Mouse (Mus musculus) kidney, postnatal 14 days (tissue): ENCODE data around the gene Krtcap3.
"Not testable (repeated sequence)": the region's sequence is repeated elsewhere in the genome, so short reads cannot be mapped to it uniquely, and the experiment has no call there.

Experiments
- DNase-seq: peaks from one replicate; pipeline ENCODE4 v3.0.0; 2022; ENCODE audit warnings: mixed read lengths

Krtcap3 gene

GRCm38 (mm10) chr5:31251541-31252101 lies at the start of gene Krtcap3:
Gene Krtcap3 (plus strand): TSS chr5:31251691.
- DNase-seq: peak; percentile 82

DNA sequence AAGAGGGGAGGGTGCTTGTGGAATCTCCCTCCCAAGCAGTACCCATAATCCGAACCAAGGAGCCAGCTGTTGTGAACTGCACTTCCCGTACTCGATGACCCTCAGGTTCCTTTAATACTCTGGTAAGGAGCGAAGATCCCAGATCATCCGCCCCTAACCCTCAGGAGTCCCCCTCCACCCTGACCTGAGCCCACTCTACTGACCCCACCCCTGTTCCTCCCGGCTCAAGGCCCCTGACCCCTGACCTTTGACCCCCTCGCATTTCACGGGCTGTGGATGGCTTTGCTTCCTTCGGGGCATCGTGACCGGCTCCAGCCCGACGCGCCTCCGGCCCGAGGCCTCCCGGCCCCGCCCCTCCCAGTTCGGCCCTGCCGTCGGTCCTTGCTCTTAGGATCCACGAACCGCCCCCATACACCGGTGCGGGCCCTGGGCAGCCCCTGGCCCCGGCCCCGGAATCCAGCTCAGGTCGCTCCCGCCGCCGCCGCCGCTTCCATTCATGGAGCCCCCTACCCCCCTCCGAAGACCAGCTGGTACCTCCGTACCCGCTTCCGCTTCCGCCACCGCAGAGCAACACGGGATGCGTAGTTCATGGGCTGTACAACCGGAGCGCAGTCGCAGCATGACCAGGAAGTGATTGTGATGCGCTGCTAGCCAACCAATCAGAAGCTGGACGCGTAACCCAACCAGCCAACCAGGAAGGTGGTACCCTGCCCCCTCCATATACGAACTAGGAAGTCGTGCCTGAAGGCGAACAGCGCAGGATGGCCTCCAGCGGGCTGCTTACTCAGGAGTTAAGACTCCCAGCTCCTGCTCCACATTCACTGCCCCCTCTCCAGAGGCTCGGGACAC lies 49.5 kb upstream of the Krtcap3 start, which contains the start of gene Zfp513:
Gene Zfp513 (minus strand): TSS at position 562 of the 849 bp plus-strand sequence.
- DNase-seq: peak; percentile 98

- DNase-seq: no peak
Measured at GRCm38 (mm10) chr5:31202933-31203332, 48.6 kb upstream of the Krtcap3 start.

GRCm38 (mm10) chr5:31203866-31204265 lies 47.6 kb upstream of the Krtcap3 start:
- DNase-seq: no peak

DNA sequence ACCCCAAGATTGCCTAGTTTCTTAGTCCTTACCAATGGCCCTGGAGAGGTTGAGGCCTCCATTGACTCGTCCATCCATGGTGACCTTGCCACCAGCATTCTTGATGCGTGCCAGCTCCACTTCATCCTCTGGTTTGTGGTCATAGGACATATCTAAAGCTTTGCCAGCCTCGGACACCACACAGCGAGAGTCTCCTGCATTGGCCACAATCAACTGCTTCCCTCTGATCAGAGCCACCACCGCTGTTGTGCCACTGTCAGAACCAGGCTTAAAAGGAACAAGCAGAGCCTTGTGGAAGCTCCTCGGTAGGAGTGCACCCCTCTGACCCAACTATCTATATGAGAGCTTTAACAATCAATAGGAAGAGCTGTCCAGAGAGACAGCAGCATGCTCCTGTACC lies 47.1 kb upstream of the Krtcap3 start:
- no peak for DNase-seq

GRCm38 (mm10) chr5:31216554-31216953 lies 34.9 kb upstream of the Krtcap3 start:
- DNase-seq: not testable (repeated sequence)

GRCm38 (mm10) chr5:31218294-31218693 lies 33.2 kb upstream of the Krtcap3 start:
- no peak for DNase-seq

- no peak for DNase-seq
Measured at GRCm38 (mm10) chr5:31219070-31219469, 32.4 kb upstream of the Krtcap3 start.

DNA sequence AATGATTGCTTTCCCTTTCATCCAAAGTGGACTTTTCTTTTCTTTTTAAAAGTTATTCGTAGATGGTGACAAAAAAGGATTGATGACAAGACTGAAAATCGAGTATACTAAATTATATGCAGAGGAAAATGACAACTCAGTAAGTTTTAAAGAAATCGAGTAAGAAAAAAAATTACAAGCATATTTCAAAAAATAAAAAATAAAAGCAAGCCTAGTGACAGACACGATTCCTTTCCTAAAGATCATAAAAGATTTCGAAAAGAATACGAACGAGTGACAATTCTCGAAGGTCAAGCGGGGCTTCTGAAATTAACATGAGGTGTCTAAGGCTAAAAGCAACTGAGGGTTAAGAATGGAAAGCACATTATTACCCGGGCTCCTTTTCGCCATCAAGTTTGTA lies 32.0 kb upstream of the Krtcap3 start:
- no peak for DNase-seq

DNA sequence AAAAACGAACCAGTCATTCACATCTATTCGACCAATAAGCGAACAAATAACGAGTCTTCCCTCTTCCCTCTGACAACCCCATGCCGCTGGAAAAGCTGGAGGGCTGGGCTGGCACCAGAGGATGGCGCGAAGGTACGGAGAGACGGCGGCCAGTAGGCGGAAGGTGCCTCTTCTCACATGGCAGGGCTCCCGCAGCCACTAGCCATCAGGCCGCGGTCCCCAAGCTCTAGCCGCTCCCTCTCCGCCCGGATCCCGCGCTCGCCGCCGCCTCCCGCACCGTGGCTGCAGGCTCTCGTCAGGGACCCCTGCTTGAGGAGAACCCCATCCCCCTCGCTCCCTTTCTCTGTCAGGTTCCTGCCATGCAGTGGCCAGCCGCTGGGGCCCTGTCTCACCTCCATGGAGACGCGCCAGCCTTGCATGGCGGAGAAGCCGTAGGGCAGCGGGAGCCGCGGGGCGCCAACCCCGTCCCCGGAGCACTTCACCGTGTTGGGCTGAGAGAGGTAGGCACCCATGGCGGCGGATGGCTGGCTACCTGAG lies 31.5 kb upstream of the Krtcap3 start:
- no peak for DNase-seq

GRCm38 (mm10) chr5:31220448-31221303 lies 30.8 kb upstream of the Krtcap3 start, which contains the start of gene Ppm1g:
Gene Ppm1g (minus strand): TSS chr5:31220687.
- peak; percentile 99 for DNase-seq

GRCm38 (mm10) chr5:31221304-31221945 lies 30.1 kb upstream of the Krtcap3 start:
- peak; percentile 57 for DNase-seq

DNA sequence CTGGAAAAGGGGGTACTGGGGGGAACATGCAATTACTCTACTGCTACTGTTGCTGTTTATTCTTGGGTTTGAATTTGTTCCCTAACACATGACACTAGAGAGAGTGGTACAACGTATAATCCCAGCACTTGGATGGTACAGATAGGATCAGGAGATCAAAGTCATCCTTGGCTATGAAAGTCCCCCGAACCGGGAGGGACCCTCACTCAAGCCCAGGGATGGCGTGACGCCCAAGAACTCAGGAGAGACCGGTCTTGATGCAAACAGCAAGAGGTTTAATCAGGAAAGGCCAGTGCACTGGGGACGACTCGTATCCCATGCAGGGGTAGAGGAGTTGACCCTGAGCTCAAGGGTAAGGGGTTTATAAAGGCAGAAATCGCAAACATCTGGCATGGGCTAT lies 28.8 kb upstream of the Krtcap3 start:
- DNase-seq: no peak

DNA sequence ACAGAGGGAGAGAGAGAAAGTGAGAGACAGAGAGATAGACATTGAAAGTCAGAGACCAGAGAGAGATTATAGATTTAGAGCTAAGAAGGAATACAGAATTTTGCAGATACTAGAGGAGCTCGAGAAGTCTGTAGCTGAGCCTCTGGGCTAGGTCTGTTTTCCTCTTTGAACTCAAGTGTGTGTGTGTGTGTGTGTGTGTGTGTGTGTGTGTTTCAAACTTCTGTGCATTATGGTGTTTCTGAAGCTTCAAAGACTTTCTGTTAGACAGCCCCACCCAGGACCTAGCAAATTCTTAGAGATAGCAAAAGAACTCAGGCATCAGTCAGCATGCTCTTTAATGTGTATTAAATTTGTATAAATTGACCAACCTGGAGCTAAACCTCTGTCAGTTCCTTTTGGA lies 24.9 kb upstream of the Krtcap3 start:
- DNase-seq: no peak

DNA sequence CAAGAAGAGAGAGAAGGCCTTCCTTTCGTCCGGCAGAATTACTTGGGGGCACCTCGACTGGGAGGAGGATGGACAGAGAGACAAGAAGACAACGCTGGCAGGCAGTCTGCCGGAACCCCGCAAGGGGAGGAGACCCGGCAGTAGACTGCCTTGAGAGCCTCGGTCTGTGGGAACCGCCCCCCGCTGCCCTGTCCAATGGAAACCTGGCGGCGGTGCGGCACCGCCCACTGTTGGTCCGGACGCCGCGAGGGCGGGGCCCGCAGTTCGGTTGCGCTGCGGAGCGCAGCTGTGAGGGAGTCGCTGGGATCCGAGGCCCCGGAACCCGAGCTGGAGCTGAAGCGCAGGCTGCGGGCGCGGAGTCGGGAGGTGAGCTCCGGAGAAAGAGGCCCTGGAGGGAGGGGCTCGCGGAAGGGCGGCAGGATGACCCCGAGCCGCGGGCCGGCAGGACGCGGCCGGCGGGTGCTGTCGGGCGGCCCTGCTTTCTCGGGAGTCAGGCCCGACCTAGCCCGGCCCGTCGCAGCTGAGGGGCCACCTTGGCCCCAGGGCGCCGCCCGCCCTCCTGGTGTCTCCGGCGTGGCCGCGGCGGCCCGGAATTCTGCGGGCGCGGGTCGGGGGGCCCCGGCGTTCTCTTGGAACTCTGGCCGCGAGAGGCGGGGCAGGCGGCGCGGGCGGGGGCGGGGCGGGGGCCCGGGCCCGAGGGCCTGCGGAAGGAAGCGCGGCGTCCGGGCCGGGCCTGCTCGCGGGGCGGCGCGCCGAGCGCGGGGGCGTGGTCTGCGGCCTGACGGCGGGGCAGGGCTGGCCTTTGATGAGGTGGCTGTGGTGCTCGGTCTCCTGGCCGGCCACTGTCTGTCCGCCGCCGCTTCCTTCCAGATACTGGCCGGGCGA lies 10.6 kb upstream of the Krtcap3 start, which contains the start of the genes Nrbp1 and Gm9970:
Gene Nrbp1 (plus strand): TSS at position 228 of the 885 bp plus-strand sequence.
Gene Gm9970 (minus strand): TSS at position 596 of the 885 bp plus-strand sequence.
- DNase-seq: peak; percentile 98

- DNase-seq: no peak
Measured at GRCm38 (mm10) chr5:31241522-31242034, 9.9 kb upstream of the Krtcap3 start.

DNA sequence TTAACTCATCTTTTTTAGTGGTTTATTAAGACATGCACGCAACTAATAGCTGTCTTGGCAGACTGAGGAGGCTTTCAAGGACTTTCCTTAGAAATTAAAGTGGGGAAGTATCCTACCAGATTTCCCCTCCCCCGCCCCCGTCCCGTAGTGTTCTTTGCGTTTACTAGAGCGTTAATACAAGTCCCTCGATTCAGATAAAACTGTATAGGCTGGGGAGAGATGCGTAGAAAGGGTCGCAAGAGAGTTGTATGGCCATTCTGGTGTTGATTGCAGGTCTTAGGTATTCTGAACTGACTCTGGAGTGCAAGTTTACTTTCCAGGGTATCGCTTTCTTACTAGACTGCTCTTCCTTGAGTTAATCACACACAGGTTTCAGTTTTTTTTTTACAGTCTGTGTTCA lies 9.3 kb upstream of the Krtcap3 start:
- no peak for DNase-seq

- DNase-seq: no peak
Measured at GRCm38 (mm10) chr5:31250716-31251115, 775 bp upstream of the Krtcap3 start.

- no peak for DNase-seq
Measured at GRCm38 (mm10) chr5:31252151-31252550, 660 bp downstream of the Krtcap3 start.

DNA sequence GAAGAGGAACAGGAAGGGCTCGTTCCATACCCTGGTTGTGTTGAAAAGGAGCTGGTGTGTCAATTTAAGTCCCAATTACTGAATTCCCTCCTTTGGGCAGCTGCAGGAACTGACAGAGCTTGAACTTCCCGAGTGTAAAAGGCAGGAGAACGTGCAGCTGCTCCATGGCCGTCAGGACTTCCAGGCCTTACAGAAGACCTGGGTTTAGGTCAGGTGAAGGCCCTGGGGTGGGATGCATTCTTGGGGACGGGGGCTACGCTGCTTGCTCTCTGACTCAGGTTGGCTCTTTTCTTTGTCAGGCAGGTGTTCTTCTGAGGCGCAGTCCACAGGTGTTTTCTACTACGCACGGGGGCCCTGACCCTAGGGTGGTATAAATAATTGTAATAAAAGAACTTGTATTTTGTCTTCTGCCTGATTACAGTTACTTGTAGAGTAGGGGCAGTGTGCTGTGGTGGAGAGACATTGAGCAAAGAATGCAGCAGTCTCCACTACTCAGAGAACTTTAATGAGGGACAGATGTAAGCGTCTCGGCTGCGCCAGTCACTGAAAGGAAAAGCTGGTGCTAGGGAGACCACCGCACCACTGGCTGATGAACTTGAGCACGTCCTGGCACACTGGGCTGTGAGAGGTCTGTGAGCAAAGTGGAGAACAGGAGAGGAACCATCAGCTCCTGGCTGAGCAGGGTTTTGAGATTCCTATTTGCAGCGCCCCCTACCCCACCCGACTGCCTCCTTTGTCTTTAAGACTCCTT lies 1.5 kb downstream of the Krtcap3 start:
- DNase-seq: no peak
